Mouse (Mus musculus) ES-E14 (cell line): Measurements from ENCODE around the gene Slc13a4.

Experiments
- HCFC1 ChIP-seq: IDR thresholded peaks from 2 replicates; pipeline ENCODE4 v1.6.1; 2012; ENCODE audit warnings: low read length, inconsistent platforms, borderline replicate concordance; ENCODE audit not compliant: insufficient read depth
- ZNF384 ChIP-seq: IDR thresholded peaks from 2 replicates; pipeline ENCODE4 v1.6.1; 2012; ENCODE audit warnings: low read depth, low read length, inconsistent platforms

GRCm38 (mm10) chr6:35271868-35272765 is 35.8 kb downstream of the Slc13a4 start:
- TF ChIP-seq ZNF384: no peak
- no peak for TF ChIP-seq HCFC1
